Mouse (Mus musculus): ENCODE results near the gene Tle1.

- TF ChIP-seq CTCF (IDR thresholded peaks at IDR 0.05; ENCODE audit: borderline replicate concordance, insufficient read depth, low read depth, low read length) = no peak
- no peak for TF ChIP-seq POLR2A (IDR thresholded peaks at IDR 0.05; ENCODE audit: borderline replicate concordance, insufficient read depth, low read length)
These were observed 73.1 kb downstream of the Tle1 start for GRCm38 (mm10) chr4:72127596-72127995.

Measured in cerebellum, adult 2 months (tissue).